Mouse (Mus musculus) megakaryocyte, embryonic 14.5 days (primary cell): Measurements from ENCODE around the gene Foxf1. TPM values are rescaled to one million over a fixed set of nuclear protein-coding genes. Genes with fewer than 3 reads are reported as not detected.

ENCODE experiments used
- H3K27me3 ChIP-seq: replicated peaks from 2 replicates; pipeline ENCODE3; 2012; ENCODE audit warnings: inconsistent platforms
- H3K36me3 ChIP-seq: replicated peaks from 2 replicates; pipeline ENCODE3; 2012; ENCODE audit warnings: low read length, inconsistent platforms, mixed read lengths
- H3K4me1 ChIP-seq: 2 replicates; pipeline ENCODE4 v1.6.1; 2012; ENCODE audit warnings: inconsistent platforms
- H3K4me3 ChIP-seq: replicated peaks from 2 replicates; pipeline ENCODE3; 2012; ENCODE audit warnings: moderate library complexity, mild to moderate bottlenecking, inconsistent platforms
- H3K9me3 ChIP-seq: 2 replicates; pipeline ENCODE4 v1.6.1; 2012; ENCODE audit warnings: inconsistent platforms
- FLI1 ChIP-seq: IDR thresholded peaks from 2 replicates; pipeline ENCODE4 v1.6.1; 2012; ENCODE audit warnings: low read length, inconsistent platforms, mixed read lengths
- GATA1 ChIP-seq: IDR thresholded peaks from 3 replicates; pipeline ENCODE4 v1.6.1; 2012; ENCODE audit warnings: mixed read lengths, low read length, inconsistent platforms, borderline replicate concordance
- polyA plus RNA-seq: library from polyadenylated mRNA; stranded (reverse); fragments of >175 nt; gene quantifications from 2 replicates; pipeline ENCODE4 v1.2.3, GENCODE M21; 2012; ENCODE audit warnings: low replicate concordance; ENCODE audit not compliant: insufficient read depth

The Foxf1 gene
- polyA plus RNA-seq, 1 experiment, result not detected

DNA sequence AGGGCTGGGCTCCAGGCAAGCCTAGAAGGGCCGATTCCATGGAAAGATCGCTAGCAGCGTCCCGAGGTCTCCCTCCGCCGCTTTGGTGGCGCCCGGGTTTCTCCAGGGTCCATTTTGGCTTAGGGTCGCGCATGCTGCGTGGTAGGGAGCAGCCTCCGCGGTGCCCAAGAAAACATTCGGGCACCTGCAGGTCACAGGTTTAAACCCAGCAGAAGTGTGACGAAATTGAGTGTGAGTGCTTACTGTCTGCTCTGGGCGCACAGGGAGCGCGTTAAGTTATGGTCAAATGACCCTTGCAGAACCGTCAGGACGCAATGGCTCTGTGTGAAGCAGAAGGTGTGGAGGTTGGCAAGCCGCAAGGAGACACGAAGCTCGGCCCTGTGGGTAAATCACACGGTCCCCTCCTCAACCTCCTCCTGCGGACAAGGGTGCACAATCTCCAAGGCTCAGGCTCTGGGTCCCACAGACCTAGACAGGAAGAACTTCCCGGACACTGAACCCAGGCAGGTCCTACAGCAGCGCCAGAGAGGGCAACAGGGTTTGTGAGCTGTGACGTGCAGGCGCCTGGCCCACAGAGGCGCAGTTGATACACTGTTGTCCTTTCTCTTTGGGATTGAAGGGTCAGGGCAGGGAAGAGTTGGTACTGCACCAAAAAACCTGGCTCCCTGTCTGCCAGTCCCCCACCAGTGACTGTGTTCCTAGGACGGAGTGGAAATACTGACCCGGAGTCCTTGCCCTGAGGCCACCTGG lies 5.6 kb downstream of the Foxf1 start:
- H3K36me3 ChIP-seq, result no peaks in the 10 kb centered on the region
- no peak overlapping the region for H3K4me3 ChIP-seq
- no peaks in the 10 kb centered on the region for H3K9me3 ChIP-seq
- H3K4me1 ChIP-seq, result peaks cover 7% of the 10 kb centered on the region; the same call in 1 of the 2 replicates
- no peak for TF ChIP-seq GATA1
- no peak for TF ChIP-seq FLI1
- peaks cover 95% of the 10 kb centered on the region for H3K27me3 ChIP-seq

GRCm38 (mm10) chr8:121090716-121091115 lies 6.5 kb downstream of the Foxf1 start:
- Histone ChIP-seq H3K27me3 (peaks cover 92% of the 10 kb centered on the region), H3K4me1 (peaks cover 4% of the 10 kb centered on the region; the same call in 1 of the 2 replicates), H3K9me3 (no peaks in the 10 kb centered on the region), H3K4me3 (no peak overlapping the region), H3K36me3 (no peaks in the 10 kb centered on the region)
- TF ChIP-seq FLI1 (no peak), GATA1 (no peak)

DNA sequence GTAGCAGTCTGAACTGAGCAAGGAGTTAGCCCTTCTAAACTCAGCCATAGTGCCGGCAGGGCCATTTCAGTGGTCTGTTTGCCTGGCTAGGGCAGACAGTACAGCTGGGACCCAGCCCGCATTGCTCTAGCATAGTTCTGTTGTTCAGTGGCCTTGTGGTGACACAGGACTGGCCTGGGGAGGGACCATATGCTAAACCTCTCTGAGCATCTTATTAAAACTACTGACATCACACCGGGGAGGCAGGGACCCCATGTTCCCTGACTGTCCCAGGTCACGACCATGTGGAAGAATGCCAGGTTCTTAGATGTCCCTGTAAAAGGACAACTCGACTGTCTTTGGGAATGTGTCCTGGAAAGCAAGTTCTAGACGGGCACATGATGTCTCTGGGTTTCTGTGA lies 8.0 kb downstream of the Foxf1 start:
- no peak for TF ChIP-seq GATA1
- TF ChIP-seq FLI1, result no peak
- Histone ChIP-seq H3K4me1 (peaks cover 4% of the 10 kb centered on the region; the same call in 1 of the 2 replicates), H3K27me3 (peaks cover 78% of the 10 kb centered on the region), H3K4me3 (no peak overlapping the region), H3K36me3 (peaks cover 7% of the 10 kb centered on the region), H3K9me3 (peaks cover 7% of the 10 kb centered on the region; the same call in 1 of the 2 replicates)

- H3K4me3 ChIP-seq, result peak overlapping the region; percentile 77
- peaks cover 12% of the 10 kb centered on the region for H3K36me3 ChIP-seq
- peaks cover 7% of the 10 kb centered on the region; the same call in 1 of the 2 replicates for H3K9me3 ChIP-seq
- H3K4me1 ChIP-seq, result peaks cover 4% of the 10 kb centered on the region; the same call in 1 of the 2 replicates
- peaks cover 73% of the 10 kb centered on the region for H3K27me3 ChIP-seq
- no peak for TF ChIP-seq GATA1
- no peak for TF ChIP-seq FLI1
Measured at GRCm38 (mm10) chr8:121092627-121093026, 8.4 kb downstream of the Foxf1 start.

DNA sequence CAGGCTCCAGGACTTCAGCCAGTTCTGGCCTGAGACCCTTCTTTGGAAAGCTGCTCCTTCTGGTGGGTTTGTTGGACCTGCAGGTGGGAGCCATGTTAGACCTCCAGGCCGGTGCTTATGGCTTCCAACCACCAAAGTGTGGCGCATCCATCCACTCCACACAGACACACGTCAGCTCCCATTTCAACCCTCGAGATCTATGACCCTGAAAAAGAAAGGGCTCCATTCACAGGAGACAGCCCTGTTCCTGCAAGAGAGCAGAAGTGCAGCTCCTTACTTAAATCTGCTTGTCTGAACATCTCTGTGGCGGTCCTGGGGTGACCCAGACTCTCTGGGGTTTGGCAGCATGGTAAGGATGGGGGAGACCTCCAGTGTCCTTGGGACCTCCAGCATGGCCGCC lies 9.3 kb downstream of the Foxf1 start:
- H3K36me3 ChIP-seq, result peaks cover 21% of the 10 kb centered on the region
- H3K27me3 ChIP-seq, result peaks cover 66% of the 10 kb centered on the region
- no peak overlapping the region for H3K4me3 ChIP-seq
- no peak for TF ChIP-seq FLI1
- no peak for TF ChIP-seq GATA1
- peaks cover 4% of the 10 kb centered on the region; the same call in 1 of the 2 replicates for H3K4me1 ChIP-seq
- peaks cover 7% of the 10 kb centered on the region; the same call in 1 of the 2 replicates for H3K9me3 ChIP-seq

DNA sequence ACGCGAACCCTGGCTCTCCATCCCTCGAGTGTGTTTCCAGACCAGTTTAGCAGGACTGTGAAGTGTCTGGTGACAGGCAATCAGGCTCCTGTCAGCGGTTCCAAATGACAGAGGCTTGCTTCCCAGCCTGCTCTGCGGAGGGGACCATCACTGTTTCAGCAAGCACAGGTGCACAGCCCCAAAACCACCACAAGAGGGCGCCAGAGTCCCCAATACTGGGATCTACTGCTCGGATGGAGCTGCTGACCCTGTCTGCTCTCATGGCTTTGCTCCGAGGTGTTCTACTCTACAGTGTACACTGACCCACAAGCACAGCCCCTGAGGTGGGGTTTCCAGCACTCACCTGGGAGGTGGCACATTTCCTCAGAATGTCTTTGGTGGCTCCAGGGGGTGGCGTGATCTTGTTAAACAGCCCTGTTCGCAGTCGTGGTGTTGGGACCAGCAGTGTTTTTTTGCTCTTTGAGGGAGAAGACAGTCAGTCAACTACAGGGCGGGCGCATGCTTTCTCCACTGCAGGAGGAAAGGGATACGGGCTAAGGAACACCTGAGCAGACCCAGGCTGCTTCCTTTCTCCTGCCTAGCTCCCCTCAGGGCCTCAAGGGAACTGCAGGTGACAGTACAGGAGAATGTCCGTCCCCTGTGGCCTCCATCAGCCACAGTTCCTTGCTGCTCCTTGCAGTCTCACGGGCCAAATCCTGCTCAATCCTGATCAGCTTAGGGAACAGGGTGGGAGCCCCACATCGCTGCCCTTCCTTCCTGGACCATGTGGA lies 20.0 kb downstream of the Foxf1 start:
- H3K36me3 ChIP-seq, result peaks cover 73% of the 10 kb centered on the region
- no peaks in the 10 kb centered on the region for H3K27me3 ChIP-seq
- no peaks in the 10 kb centered on the region for H3K9me3 ChIP-seq
- H3K4me1 ChIP-seq, result peaks cover 34% of the 10 kb centered on the region
- no peak overlapping the region for H3K4me3 ChIP-seq
- no peak for TF ChIP-seq FLI1
- no peak for TF ChIP-seq GATA1

DNA sequence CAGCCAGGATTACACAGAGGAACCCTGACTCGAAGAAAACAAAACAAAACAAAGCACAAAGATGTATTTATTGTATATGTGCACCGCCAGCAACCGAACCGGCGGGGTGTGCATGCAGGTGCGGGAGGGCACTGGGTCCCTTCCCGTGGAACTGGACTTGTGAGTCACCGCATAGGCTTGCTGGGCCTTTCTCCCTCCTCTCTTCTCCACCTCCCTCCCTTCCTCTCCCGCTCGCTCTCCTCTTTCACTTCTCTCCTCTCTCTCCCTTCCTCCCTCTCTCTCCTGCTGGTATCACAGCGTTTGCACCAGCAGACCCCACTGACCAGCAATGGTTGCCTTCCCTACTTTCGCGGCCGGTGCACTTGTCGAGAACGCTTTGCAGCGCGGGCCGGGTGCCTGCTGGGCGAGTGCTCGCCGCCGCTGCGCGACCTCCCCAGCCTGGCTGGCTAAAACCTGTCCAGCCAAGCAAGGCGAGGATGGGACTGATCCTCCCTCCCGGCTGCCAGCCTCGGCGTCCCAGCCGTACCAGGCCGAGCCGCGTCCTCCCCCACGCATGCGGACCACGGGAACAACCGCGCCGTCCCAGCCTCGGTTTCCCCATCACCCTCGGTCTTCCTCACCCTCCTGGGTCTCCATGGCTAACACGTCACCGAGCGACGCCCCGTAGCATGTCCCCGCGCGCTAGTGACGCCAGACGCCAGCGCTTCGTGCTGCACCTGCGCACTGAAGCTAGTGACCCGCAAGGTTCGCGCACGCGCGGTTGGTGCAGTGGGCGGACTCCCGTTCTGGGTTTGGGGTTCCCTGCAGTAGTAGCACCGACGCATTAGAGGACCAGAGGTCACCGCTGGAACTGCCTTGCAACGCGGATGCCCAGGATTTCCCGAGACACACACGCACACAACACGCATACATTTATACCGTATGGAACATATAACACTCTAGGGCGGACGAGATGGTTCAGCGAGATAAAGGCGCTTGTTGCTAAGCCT lies 23.8 kb downstream of the Foxf1 start, which contains the start of gene Mthfsd:
Gene Mthfsd (minus strand): TSS at position 725 of the 989 bp plus-strand sequence.
- peaks cover 19% of the 10 kb centered on the region for H3K27me3 ChIP-seq
- H3K9me3 ChIP-seq, result no peaks in the 10 kb centered on the region
- H3K4me3 ChIP-seq, result peak within 1 kb of the TSS; percentile 97
- H3K4me1 ChIP-seq, result peaks cover 38% of the 10 kb centered on the region
- H3K36me3 ChIP-seq, result peaks cover 36% of the 10 kb centered on the region
- TF ChIP-seq GATA1 (no peak), FLI1 (no peak)

- peaks cover 44% of the 10 kb centered on the region for H3K4me1 ChIP-seq
- peaks cover 22% of the 10 kb centered on the region for H3K27me3 ChIP-seq
- peak overlapping the region; percentile 97 for H3K4me3 ChIP-seq
- TF ChIP-seq FLI1, result no peak
- TF ChIP-seq GATA1, result no peak
- H3K9me3 ChIP-seq, result no peaks in the 10 kb centered on the region
- peaks cover 29% of the 10 kb centered on the region for H3K36me3 ChIP-seq
Measured at GRCm38 (mm10) chr8:121108657-121109056, 24.5 kb downstream of the Foxf1 start.
